Mouse (Mus musculus) kidney, adult 2 months (tissue): Measurements from ENCODE around the gene Olfr323. TPM values are rescaled to one million over a fixed set of nuclear protein-coding genes. Genes with fewer than 3 reads are reported as not detected.

Source experiments
- DNase-seq: peaks from one replicate; pipeline ENCODE4 v3.0.0; 2021
- H3K27ac ChIP-seq: fragments of 200-500 bp; 2 replicates; pipeline ENCODE4 v1.5.1; 2012; ENCODE audit warnings: low read depth, low read length, control low read depth, inconsistent platforms; ENCODE audit not compliant: insufficient read depth
- H3K27me3 ChIP-seq: fragments of 200-500 bp; replicated peaks from 2 replicates; pipeline ENCODE4 v1.6.1; 2012; ENCODE audit warnings: mild to moderate bottlenecking, moderate library complexity, low read length, inconsistent platforms; ENCODE audit not compliant: control insufficient read depth, insufficient read depth
- H3K36me3 ChIP-seq: fragments of 200-500 bp; 2 replicates; pipeline ENCODE4 v1.6.1; 2012; ENCODE audit warnings: mild to moderate bottlenecking, moderate library complexity, low read length, inconsistent platforms; ENCODE audit not compliant: control insufficient read depth, insufficient read depth
- H3K4me1 ChIP-seq: fragments of 200-500 bp; 2 replicates; pipeline ENCODE4 v1.6.1; 2011; ENCODE audit warnings: low read length; ENCODE audit not compliant: control insufficient read depth, insufficient read depth
- H3K4me3 ChIP-seq: fragments of 200-500 bp; 2 replicates; pipeline ENCODE4 v1.5.1; 2011; ENCODE audit warnings: mild to moderate bottlenecking, low read depth, low read length, control low read depth; ENCODE audit not compliant: insufficient read depth
- CTCF ChIP-seq: fragments of 200-500 bp; conservative IDR thresholded peaks from 2 replicates; pipeline ENCODE4 v1.5.1; 2011; ENCODE audit warnings: low read depth, mild to moderate bottlenecking, control low read depth, low read length, moderate library complexity, mixed read lengths; ENCODE audit not compliant: insufficient read depth, insufficient read length
- POLR2A ChIP-seq: fragments of 200-500 bp; IDR thresholded peaks from one replicate; pipeline ENCODE4 v1.6.1; 2011; ENCODE audit warnings: low read depth, low read length, control low read depth
- WGBS: fragments of 180-500 bp; shearing (Covaris S2); methylation state at CpG from one replicate; pipeline ENCODE4 v1.1.7; 2018; 5-methylcytosine and 5-hydroxymethylcytosine counted together
- polyA plus RNA-seq: library from polyadenylated mRNA; depleted of rRNA; stranded (reverse); fragments of >200 nt; gene quantifications from 2 replicates; pipeline ENCODE4 v1.2.3, GENCODE M21; 2012; rRNA removed

The Olfr323 gene
- polyA plus RNA-seq: not detected in 2 replicates

DNA sequence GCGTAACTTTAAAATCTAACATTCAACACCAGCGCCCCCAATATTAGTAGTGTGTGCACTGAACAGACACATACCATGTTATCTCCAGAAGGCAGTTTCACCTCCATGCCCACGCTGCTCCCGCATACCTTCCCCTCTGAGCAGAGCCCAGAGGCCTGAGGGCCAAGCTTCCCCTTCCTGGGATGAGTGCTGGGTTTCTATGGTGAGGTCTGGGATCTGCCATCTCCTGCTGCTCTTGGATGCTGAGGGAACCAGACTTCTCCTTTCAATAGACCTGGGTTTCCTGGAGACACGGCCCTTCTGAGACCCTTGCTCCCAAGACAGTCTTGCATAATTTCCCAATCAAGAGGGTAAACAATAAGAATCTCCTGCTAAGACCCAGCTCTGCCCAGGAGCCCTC, at the start of gene Olfr323:
Gene Olfr323, minus strand, starts transcription at position 101 of the 400 bp plus-strand sequence.
- 79% methylated on average over 5 of the region's 5 CpGs for WGBS
- no peaks in the 10 kb centered on the region for H3K27me3 ChIP-seq
- no peak for DNase-seq
- no peak within 1 kb of the TSS for H3K4me3 ChIP-seq
- no peak within 1 kb of the TSS for H3K27ac ChIP-seq
- H3K36me3 ChIP-seq: no peaks in the 10 kb centered on the region
- no peaks in the 10 kb centered on the region for H3K4me1 ChIP-seq
- TF ChIP-seq POLR2A (no peak), CTCF (no peak)

DNA sequence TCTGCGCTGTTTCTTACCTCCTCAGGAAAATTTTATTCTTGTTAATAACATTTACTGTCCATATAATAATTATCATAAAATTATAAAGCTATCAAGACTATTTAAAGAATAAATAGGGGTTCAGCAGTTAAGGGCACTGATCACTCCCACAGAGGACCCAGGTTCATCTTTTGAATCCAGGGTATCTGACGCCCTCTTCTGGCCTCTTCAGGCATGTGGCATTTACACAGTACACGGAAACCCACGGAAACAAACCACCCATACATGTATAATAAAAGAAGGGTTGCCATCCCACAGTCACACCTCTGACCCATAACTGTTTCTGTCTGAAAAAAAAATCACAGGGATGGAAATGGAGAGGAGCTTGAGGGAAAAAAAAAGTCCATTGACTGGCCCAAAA, 41.5 kb upstream of the Olfr323 start:
- no peak for TF ChIP-seq CTCF
- no peak for TF ChIP-seq POLR2A
- DNase-seq: no peak
- Histone ChIP-seq H3K27me3 (no peaks in the 10 kb centered on the region), H3K4me3 (no peak overlapping the region), H3K4me1 (peaks cover 2% of the 10 kb centered on the region; the same call in 1 of the 2 replicates), H3K27ac (no peak overlapping the region), H3K36me3 (no peaks in the 10 kb centered on the region)
- 53% methylated on average over 4 of the region's 4 CpGs for WGBS

DNA sequence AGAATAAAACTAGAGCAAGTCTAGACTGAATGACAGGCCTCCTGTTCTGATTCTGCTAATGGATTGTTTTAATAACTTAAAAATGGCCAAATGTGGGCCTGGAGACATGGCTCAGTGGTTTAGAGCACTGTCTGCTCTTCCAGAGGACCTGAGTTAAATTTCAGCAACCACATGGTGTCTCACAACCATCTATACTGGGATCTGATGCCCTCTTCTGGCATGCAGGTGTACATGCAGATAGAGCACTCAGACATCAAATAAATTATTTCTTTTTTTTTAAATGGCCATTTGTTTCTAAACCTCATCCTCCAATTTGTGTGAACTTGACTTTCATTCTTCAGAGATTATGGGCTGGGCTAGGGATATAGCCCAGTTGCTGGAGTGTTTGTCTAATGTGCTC, 39.0 kb upstream of the Olfr323 start:
- H3K4me3 ChIP-seq: no peak overlapping the region
- H3K27ac ChIP-seq: no peak overlapping the region
- DNase-seq: no peak
- H3K36me3 ChIP-seq: no peaks in the 10 kb centered on the region
- no peaks in the 10 kb centered on the region for H3K27me3 ChIP-seq
- peaks cover 2% of the 10 kb centered on the region; the same call in 1 of the 2 replicates for H3K4me1 ChIP-seq
- no peak for TF ChIP-seq POLR2A
- TF ChIP-seq CTCF: no peak

DNA sequence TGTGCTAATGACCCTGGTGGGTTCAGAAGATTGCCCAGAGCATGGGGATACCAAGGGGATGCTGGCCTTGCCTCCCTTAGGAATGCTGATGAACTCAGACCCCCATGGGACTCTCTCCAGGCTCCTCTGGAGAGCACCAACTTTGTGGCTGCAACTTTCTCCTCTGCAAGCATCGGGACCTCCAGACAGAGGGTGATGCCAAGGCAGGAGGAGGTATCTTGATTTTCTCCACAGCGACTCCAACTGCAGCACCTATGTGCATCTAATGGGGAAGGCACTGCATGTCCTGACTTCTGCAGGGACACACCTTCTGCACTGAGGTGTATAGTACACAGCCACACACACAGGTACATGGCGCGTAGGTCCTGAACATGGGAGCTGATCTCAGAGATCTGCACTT, 28.3 kb upstream of the Olfr323 start, which contains the start of gene Olfr322:
Gene Olfr322, plus strand, starts transcription at position 187 of the 400 bp plus-strand sequence.
- H3K36me3 ChIP-seq: no peaks in the 10 kb centered on the region
- no peak within 1 kb of the TSS for H3K27ac ChIP-seq
- no peaks in the 10 kb centered on the region for H3K27me3 ChIP-seq
- TF ChIP-seq POLR2A (no peak), CTCF (no peak)
- DNase-seq: no peak
- 82% methylated on average over 4 of the region's 4 CpGs for WGBS
- H3K4me1 ChIP-seq: no peaks in the 10 kb centered on the region
- no peak within 1 kb of the TSS for H3K4me3 ChIP-seq

DNA sequence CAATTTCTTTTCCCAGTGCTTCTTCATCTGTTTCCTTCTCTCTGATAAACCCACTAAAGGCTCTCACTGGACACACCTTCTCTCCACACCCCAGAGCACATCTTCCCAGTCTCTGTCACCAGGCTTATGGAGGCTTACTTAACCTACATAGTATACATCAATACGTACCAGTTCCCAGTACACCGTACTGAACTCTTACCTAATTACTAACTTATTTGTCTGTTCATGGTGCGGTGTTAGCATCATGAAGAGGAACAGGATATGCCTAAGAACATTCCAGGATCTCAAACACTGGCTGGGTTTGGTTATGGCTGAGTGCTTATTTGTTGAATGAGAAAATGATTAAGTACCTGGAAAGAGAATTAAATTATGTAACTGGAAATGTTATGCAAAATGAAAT, 24.9 kb upstream of the Olfr323 start:
- H3K27me3 ChIP-seq: no peaks in the 10 kb centered on the region
- H3K27ac ChIP-seq: no peak overlapping the region
- H3K36me3 ChIP-seq: no peaks in the 10 kb centered on the region
- H3K4me1 ChIP-seq: no peaks in the 10 kb centered on the region
- TF ChIP-seq POLR2A (no peak), CTCF (no peak)
- WGBS: 52% methylated on average over 3 of the region's 3 CpGs
- no peak overlapping the region for H3K4me3 ChIP-seq
- DNase-seq: no peak

DNA sequence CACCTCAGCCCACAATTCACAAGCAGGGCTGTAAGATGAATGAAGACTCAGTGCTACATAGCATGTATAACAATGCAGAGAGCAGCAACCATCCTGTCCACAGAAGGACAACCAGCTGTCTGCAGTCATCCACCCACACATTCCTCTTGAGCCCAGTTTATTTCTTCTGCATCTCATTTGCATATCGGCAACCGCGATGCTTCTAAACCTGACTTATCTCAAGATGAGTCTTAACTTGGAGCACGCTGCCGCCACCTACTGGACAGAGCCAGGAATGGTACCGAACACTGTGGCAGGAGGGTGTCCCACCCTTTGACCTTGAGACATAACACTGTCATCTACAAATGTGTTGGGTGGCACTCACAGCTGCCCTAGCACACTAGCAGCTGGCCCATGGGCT, 13.0 kb upstream of the Olfr323 start:
- Histone ChIP-seq H3K4me3 (no peak overlapping the region), H3K4me1 (no peaks in the 10 kb centered on the region), H3K36me3 (no peaks in the 10 kb centered on the region), H3K27ac (no peak overlapping the region), H3K27me3 (no peaks in the 10 kb centered on the region)
- TF ChIP-seq POLR2A: no peak
- peak; percentile 68 for TF ChIP-seq CTCF
- no peak for DNase-seq
- 28% methylated on average over 6 of the region's 6 CpGs for WGBS

DNA sequence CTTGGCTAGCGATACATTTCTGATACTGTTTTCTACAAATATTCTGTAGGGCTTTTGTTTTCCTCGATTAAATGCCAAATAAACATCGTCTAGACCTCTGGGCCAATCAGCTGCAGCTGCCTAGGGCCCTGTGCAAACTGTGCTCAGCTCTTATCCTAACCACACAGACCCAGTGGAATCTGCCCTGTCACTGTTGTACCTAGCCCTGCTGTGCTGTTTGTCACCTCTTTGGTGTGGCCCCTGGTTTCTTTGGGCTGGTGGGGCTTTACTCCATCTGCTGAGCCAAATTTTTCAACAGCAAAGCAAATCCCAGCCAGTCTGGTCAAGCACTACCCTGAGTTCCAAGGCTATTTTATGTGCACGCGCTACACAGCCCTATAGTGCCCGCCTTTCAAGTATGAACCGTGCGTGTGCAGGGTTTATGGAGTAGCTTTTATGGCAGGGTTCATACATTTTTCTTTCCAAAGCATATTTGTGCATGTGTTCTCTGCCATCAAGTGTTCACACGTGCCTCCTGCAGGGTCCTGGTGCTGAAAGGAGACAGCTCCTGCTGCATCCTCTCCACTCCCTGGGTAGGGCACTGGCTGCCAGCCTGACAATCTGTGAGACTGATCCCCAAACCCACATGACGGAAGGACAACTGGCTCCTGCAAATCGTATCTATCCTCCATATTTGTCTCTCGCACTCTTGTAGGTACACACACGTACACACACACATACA, 11.5 kb upstream of the Olfr323 start:
- 90% methylated on average over 13 of the region's 13 CpGs for WGBS
- H3K27me3 ChIP-seq: no peaks in the 10 kb centered on the region
- TF ChIP-seq CTCF (no peak), POLR2A (no peak)

More for the DNA sequence above, 11.5 kb upstream of the Olfr323 start:
- no peak overlapping the region for H3K4me3 ChIP-seq
- no peaks in the 10 kb centered on the region for H3K36me3 ChIP-seq
- no peaks in the 10 kb centered on the region for H3K4me1 ChIP-seq
- H3K27ac ChIP-seq: no peak overlapping the region
- DNase-seq: no peak
